Mouse (Mus musculus) midbrain, embryonic 13.5 days (tissue): Measurements from ENCODE around the gene Pkp4. TPM values are rescaled to one million over a fixed set of nuclear protein-coding genes. Genes with fewer than 3 reads are reported as not detected.

Experiments used
- ATAC-seq: fragments of 200-750 bp; cut with Nextera tagmentation; 2 replicates; pipeline ENCODE4 v1.8.0; 2017; ENCODE audit warnings: mild to moderate bottlenecking, moderate TSS enrichment, moderate library complexity
- H3K27ac ChIP-seq: fragments of 300-500 bp; sonication (generic); 2 replicates; pipeline ENCODE4 v1.5.1; 2015; ENCODE audit warnings: inconsistent platforms, mild to moderate bottlenecking, moderate library complexity
- H3K27me3 ChIP-seq: fragments of 300-500 bp; sonication (generic); 2 replicates; pipeline ENCODE4 v1.6.1; 2015; ENCODE audit warnings: mild to moderate bottlenecking, inconsistent platforms
- H3K36me3 ChIP-seq: fragments of 300-500 bp; sonication (generic); 2 replicates; pipeline ENCODE4 v1.6.1; 2015; ENCODE audit warnings: mild to moderate bottlenecking, inconsistent platforms
- H3K4me1 ChIP-seq: fragments of 300-500 bp; sonication (generic); replicated peaks from 2 replicates; pipeline ENCODE4 v1.6.1; 2015; ENCODE audit warnings: inconsistent platforms
- H3K4me2 ChIP-seq: fragments of 300-500 bp; sonication (generic); replicated peaks from 2 replicates; pipeline ENCODE4 v1.6.1; 2015; ENCODE audit warnings: moderate library complexity, mild to moderate bottlenecking, inconsistent platforms
- H3K4me3 ChIP-seq: fragments of 300-500 bp; sonication (generic); replicated peaks from 2 replicates; pipeline ENCODE4 v1.5.1; 2015; ENCODE audit warnings: mild to moderate bottlenecking, inconsistent platforms
- H3K9ac ChIP-seq: fragments of 300-500 bp; sonication (generic); replicated peaks from 2 replicates; pipeline ENCODE4 v1.6.1; 2015; ENCODE audit warnings: mild to moderate bottlenecking, inconsistent platforms
- H3K9me3 ChIP-seq: fragments of 300-500 bp; sonication (generic); 2 replicates; pipeline ENCODE4 v1.6.1; 2016; ENCODE audit warnings: mild to moderate bottlenecking, inconsistent platforms
- WGBS: fragments of 180-500 bp; shearing (Covaris S2); methylation state at CpG from one replicate; pipeline ENCODE4 v1.1.7; 2015; 5-methylcytosine and 5-hydroxymethylcytosine counted together
- polyA plus RNA-seq: library from polyadenylated mRNA; unstranded; fragments of >200 nt; fragmentation: Nextera tagmentation; extraction: Ambion mirVana; gene quantifications from 2 replicates; pipeline ENCODE4 v1.2.1, GENCODE M21; 2015

Gene Pkp4
- polyA plus RNA-seq, 1 experiment from 2014 or later: 17.4 TPM

GRCm38 (mm10) chr2:59227508-59228263, 67.0 kb downstream of the Pkp4 start:
- Histone ChIP-seq H3K27me3 (no peaks in the 10 kb centered on the region), H3K36me3 (no peaks in the 10 kb centered on the region), H3K4me2 (no peak overlapping the region), H3K4me3 (no peak overlapping the region), H3K27ac (no peak overlapping the region), H3K9ac (no peak overlapping the region), H3K4me1 (0 out of 2 replicates have a peak, but pooled peaks cover 4% of the 10 kb centered on the region), H3K9me3 (no peaks in the 10 kb centered on the region)
- no peak for ATAC-seq
- 93% methylated on average over 8 of the region's 8 CpGs for WGBS

- WGBS: 87% methylated on average over 11 of the region's 11 CpGs
- H3K27ac ChIP-seq: no peak overlapping the region
- no peaks in the 10 kb centered on the region for H3K27me3 ChIP-seq
- H3K4me1 ChIP-seq: 0 out of 2 replicates have a peak, but pooled peaks cover 4% of the 10 kb centered on the region
- H3K36me3 ChIP-seq: no peaks in the 10 kb centered on the region
- H3K9ac ChIP-seq: no peak overlapping the region
- H3K4me2 ChIP-seq: no peak overlapping the region
- no peak overlapping the region for H3K4me3 ChIP-seq
- no peak for ATAC-seq
- no peaks in the 10 kb centered on the region for H3K9me3 ChIP-seq
These were observed 68.7 kb downstream of the Pkp4 start for GRCm38 (mm10) chr2:59229250-59229895.

GRCm38 (mm10) chr2:59230656-59231055, 70.0 kb downstream of the Pkp4 start:
- no peak overlapping the region for H3K9ac ChIP-seq
- peak; percentile 58; the same call in 1 of the 2 replicates for ATAC-seq
- H3K27ac ChIP-seq: no peak overlapping the region
- H3K36me3 ChIP-seq: no peaks in the 10 kb centered on the region
- WGBS: 29% methylated on average over 9 of the region's 9 CpGs
- H3K27me3 ChIP-seq: no peaks in the 10 kb centered on the region
- H3K9me3 ChIP-seq: no peaks in the 10 kb centered on the region
- H3K4me3 ChIP-seq: no peak overlapping the region
- H3K4me1 ChIP-seq: 0 out of 2 replicates have a peak, but pooled peaks cover 4% of the 10 kb centered on the region
- H3K4me2 ChIP-seq: no peak overlapping the region

- no peaks in the 10 kb centered on the region for H3K36me3 ChIP-seq
- no peak overlapping the region for H3K9ac ChIP-seq
- H3K9me3 ChIP-seq: no peaks in the 10 kb centered on the region
- ATAC-seq: no peak
- 0 out of 2 replicates have a peak, but pooled peaks cover 4% of the 10 kb centered on the region for H3K4me1 ChIP-seq
- no peak overlapping the region for H3K4me2 ChIP-seq
- H3K4me3 ChIP-seq: no peak overlapping the region
- no peaks in the 10 kb centered on the region for H3K27me3 ChIP-seq
- 95% methylated on average over 5 of the region's 5 CpGs for WGBS
- no peak overlapping the region for H3K27ac ChIP-seq
These were observed 70.9 kb downstream of the Pkp4 start for GRCm38 (mm10) chr2:59231514-59231913.

- Histone ChIP-seq H3K36me3 (no peaks in the 10 kb centered on the region), H3K9ac (no peak overlapping the region), H3K4me2 (no peak overlapping the region), H3K9me3 (no peaks in the 10 kb centered on the region), H3K27ac (no peak overlapping the region), H3K27me3 (no peaks in the 10 kb centered on the region), H3K4me3 (no peak overlapping the region), H3K4me1 (0 out of 2 replicates have a peak, but pooled peaks cover 4% of the 10 kb centered on the region)
- WGBS: 96% methylated on average over 13 of the region's 13 CpGs
- no peak for ATAC-seq
These were observed 72.8 kb downstream of the Pkp4 start for GRCm38 (mm10) chr2:59233294-59233923.

- Histone ChIP-seq H3K9me3 (no peaks in the 10 kb centered on the region), H3K4me2 (no peak overlapping the region), H3K27me3 (no peaks in the 10 kb centered on the region), H3K4me3 (no peak overlapping the region), H3K4me1 (0 out of 2 replicates have a peak, but pooled peaks cover 4% of the 10 kb centered on the region), H3K9ac (no peak overlapping the region), H3K27ac (no peak overlapping the region), H3K36me3 (no peaks in the 10 kb centered on the region)
- no peak for ATAC-seq
- 91% methylated on average over 5 of the region's 5 CpGs for WGBS
These were observed 73.3 kb downstream of the Pkp4 start for GRCm38 (mm10) chr2:59233936-59234335.

- H3K27ac ChIP-seq: no peak overlapping the region
- no peak for ATAC-seq
- H3K9ac ChIP-seq: no peak overlapping the region
- H3K27me3 ChIP-seq: no peaks in the 10 kb centered on the region
- H3K4me2 ChIP-seq: no peak overlapping the region
- no peaks in the 10 kb centered on the region for H3K9me3 ChIP-seq
- H3K4me3 ChIP-seq: no peak overlapping the region
- H3K4me1 ChIP-seq: 0 out of 2 replicates have a peak, but pooled peaks cover 4% of the 10 kb centered on the region
- no peaks in the 10 kb centered on the region for H3K36me3 ChIP-seq
- WGBS: 95% methylated on average over 5 of the region's 5 CpGs
These were observed 73.9 kb downstream of the Pkp4 start for GRCm38 (mm10) chr2:59234537-59234936.

GRCm38 (mm10) chr2:59239841-59240395, 79.3 kb downstream of the Pkp4 start:
- no peak overlapping the region for H3K4me3 ChIP-seq
- H3K9ac ChIP-seq: no peak overlapping the region
- H3K27ac ChIP-seq: no peak overlapping the region
- 93% methylated on average over 10 of the region's 10 CpGs for WGBS
- no peaks in the 10 kb centered on the region for H3K27me3 ChIP-seq
- H3K4me1 ChIP-seq: 0 out of 2 replicates have a peak, but pooled peaks cover 4% of the 10 kb centered on the region
- ATAC-seq: no peak
- H3K4me2 ChIP-seq: no peak overlapping the region
- no peaks in the 10 kb centered on the region for H3K9me3 ChIP-seq
- 0 out of 2 replicates have a peak, but pooled peaks cover 5% of the 10 kb centered on the region for H3K36me3 ChIP-seq

GRCm38 (mm10) chr2:59242117-59242516, 81.5 kb downstream of the Pkp4 start:
- Histone ChIP-seq H3K36me3 (0 out of 2 replicates have a peak, but pooled peaks cover 5% of the 10 kb centered on the region), H3K9ac (no peak overlapping the region), H3K4me1 (0 out of 2 replicates have a peak, but pooled peaks cover 4% of the 10 kb centered on the region), H3K4me2 (no peak overlapping the region), H3K9me3 (no peaks in the 10 kb centered on the region), H3K4me3 (no peak overlapping the region), H3K27me3 (no peaks in the 10 kb centered on the region), H3K27ac (no peak overlapping the region)
- 69% methylated on average over 10 of the region's 10 CpGs for WGBS
- ATAC-seq: 0 out of 2 replicates have a peak, but pooled peaks have one; percentile 14

GRCm38 (mm10) chr2:59244273-59245097, 83.8 kb downstream of the Pkp4 start:
- ATAC-seq: no peak
- Histone ChIP-seq H3K36me3 (0 out of 2 replicates have a peak, but pooled peaks cover 5% of the 10 kb centered on the region), H3K4me1 (0 out of 2 replicates have a peak, but pooled peaks cover 4% of the 10 kb centered on the region), H3K4me3 (no peak overlapping the region), H3K4me2 (no peak overlapping the region), H3K27ac (no peak overlapping the region), H3K9ac (no peak overlapping the region), H3K9me3 (no peaks in the 10 kb centered on the region), H3K27me3 (no peaks in the 10 kb centered on the region)
- WGBS: 96% methylated on average over 12 of the region's 12 CpGs

- 86% methylated on average over 3 of the region's 3 CpGs for WGBS
- Histone ChIP-seq H3K27ac (no peak overlapping the region), H3K4me2 (no peak overlapping the region), H3K36me3 (0 out of 2 replicates have a peak, but pooled peaks cover 5% of the 10 kb centered on the region), H3K4me3 (no peak overlapping the region), H3K9me3 (no peaks in the 10 kb centered on the region), H3K9ac (no peak overlapping the region), H3K27me3 (no peaks in the 10 kb centered on the region), H3K4me1 (0 out of 2 replicates have a peak, but pooled peaks cover 4% of the 10 kb centered on the region)
- ATAC-seq: no peak
These were observed 84.4 kb downstream of the Pkp4 start for GRCm38 (mm10) chr2:59245098-59245388.
